Mouse (Mus musculus): ENCODE measurements around the gene Nfam1. TPM values are rescaled to one million over a fixed set of nuclear protein-coding genes. Genes with fewer than 3 reads are reported as not detected.

Gene Nfam1
- total and polyA plus RNA-seq, 3 experiments: 7.4 to 10.5 TPM; not detected in 1

- no peak for DNase-seq (ENCODE audit: low read depth, low spot score)
- Histone ChIP-seq H3K4me3 (ENCODE audit: control insufficient read depth in 1 of 2, insufficient read depth in 1 of 2, low read depth in 2 of 2, low read length in 2 of 2) (no peak overlapping the region), H3K79me2 (ENCODE audit: control insufficient read depth, insufficient read depth, low read length, poor library complexity) (no peaks in the 10 kb centered on the region), H3K27ac (ENCODE audit: control insufficient read depth, low read depth, low read length) (no peak overlapping the region), H3K4me1 (ENCODE audit: control insufficient read depth in 1 of 2, insufficient read depth in 2 of 2, low read length in 2 of 2) (peaks cover 0 to 4% of the 10 kb centered on the region in 2 experiments; a peak in 1 of 4 replicates), H3K36me3 (ENCODE audit: control insufficient read depth in 1 of 2, insufficient read depth in 2 of 2, low read length in 2 of 2) (no peaks in the 10 kb centered on the region), H3K27me3 (ENCODE audit: control insufficient read depth in 1 of 2, insufficient read depth in 2 of 2, low read length in 2 of 2) (peaks cover 4 to 9% of the 10 kb centered on the region in 2 experiments), H3K9me3 (replicated peaks; ENCODE audit: insufficient read depth, low read length) (no peaks in the 10 kb centered on the region), H3K9ac (ENCODE audit: control insufficient read depth, low read depth, low read length, poor library complexity, severe bottlenecking) (no peak overlapping the region)
- TF ChIP-seq MEF2A (IDR thresholded peaks at IDR 0.05; ENCODE audit: extremely low read depth, insufficient replicate concordance, low read depth, low read length, poor library complexity, severe bottlenecking) (no peak), MAX (IDR thresholded peaks at IDR 0.05; ENCODE audit: low read length) (no peak), POLR2AphosphoS5 (IDR thresholded peaks at IDR 0.05; ENCODE audit: borderline replicate concordance, low read depth, low read length) (no peak), MAZ (IDR thresholded peaks at IDR 0.05; ENCODE audit: low read depth, low read length) (no peak), SIN3A (IDR thresholded peaks at IDR 0.05; ENCODE audit: low read length) (no peak), JUND (IDR thresholded peaks at IDR 0.05; ENCODE audit: low read depth, low read length) (no peak), TBP (IDR thresholded peaks at IDR 0.05; ENCODE audit: low read depth, low read length) (no peak), ZKSCAN1 (IDR thresholded peaks at IDR 0.05; ENCODE audit: low read depth, low read length) (no peak), USF1 (IDR thresholded peaks at IDR 0.05; ENCODE audit: low read depth, low read length) (no peak), CHD2 (IDR thresholded peaks at IDR 0.05; ENCODE audit: low read length) (no peak), TCF12 (IDR thresholded peaks at IDR 0.05; ENCODE audit: low read depth, low read length) (no peak), MYC (IDR thresholded peaks at IDR 0.05; ENCODE audit: low read depth, low read length) (no peak), SMC3 (IDR thresholded peaks at IDR 0.05; ENCODE audit: low read depth, low read length) (no peak), EP300 (IDR thresholded peaks at IDR 0.05; ENCODE audit: low read depth in 1 of 2, low read length in 2 of 2) (no peak)
Observed at GRCm38 (mm10) chr15:82953096-82953495, 80.0 kb downstream of the Nfam1 start.

- Histone ChIP-seq H3K27ac (ENCODE audit: control insufficient read depth, low read depth, low read length) (no peak overlapping the region), H3K27me3 (ENCODE audit: control insufficient read depth in 1 of 2, insufficient read depth in 2 of 2, low read length in 2 of 2) (peaks cover 4 to 9% of the 10 kb centered on the region in 2 experiments), H3K4me1 (ENCODE audit: control insufficient read depth in 1 of 2, insufficient read depth in 2 of 2, low read length in 2 of 2) (peaks cover 0 to 4% of the 10 kb centered on the region in 2 experiments; a peak in 1 of 4 replicates), H3K9me3 (replicated peaks; ENCODE audit: insufficient read depth, low read length) (no peaks in the 10 kb centered on the region), H3K79me2 (ENCODE audit: control insufficient read depth, insufficient read depth, low read length, poor library complexity) (no peaks in the 10 kb centered on the region), H3K4me3 (ENCODE audit: control insufficient read depth in 1 of 2, insufficient read depth in 1 of 2, low read depth in 2 of 2, low read length in 2 of 2) (no peak overlapping the region), H3K9ac (ENCODE audit: control insufficient read depth, low read depth, low read length, poor library complexity, severe bottlenecking) (no peak overlapping the region), H3K36me3 (ENCODE audit: control insufficient read depth in 1 of 2, insufficient read depth in 2 of 2, low read length in 2 of 2) (no peaks in the 10 kb centered on the region)
- TF ChIP-seq ELF1 (IDR thresholded peaks at IDR 0.05; ENCODE audit: low read depth, low read length): no peak
- no peak for TF ChIP-seq CHD1 (IDR thresholded peaks at IDR 0.05; ENCODE audit: low read depth, low read length)
- TF ChIP-seq ZNF384 (IDR thresholded peaks at IDR 0.05; ENCODE audit: low read depth, low read length): no peak
- TF ChIP-seq HCFC1 (IDR thresholded peaks at IDR 0.05; ENCODE audit: low read depth, low read length): no peak
- no peak for TF ChIP-seq TAL1 (IDR thresholded peaks at IDR 0.05; ENCODE audit: low read length)
- TF ChIP-seq POLR2AphosphoS2 (IDR thresholded peaks at IDR 0.05; ENCODE audit: low read length): no peak
- TF ChIP-seq TBP (IDR thresholded peaks at IDR 0.05; ENCODE audit: low read depth, low read length): no peak
- DNase-seq (ENCODE audit: low read depth, low spot score): no peak
Observed at GRCm38 (mm10) chr15:82952292-82952705, 80.8 kb downstream of the Nfam1 start.
